Mouse (Mus musculus) forebrain, embryonic 13.5 days (tissue): Measurements from ENCODE around the gene Zfp12. TPM values are rescaled to one million over a fixed set of nuclear protein-coding genes. Genes with fewer than 3 reads are reported as not detected.

ENCODE experiments used
- ATAC-seq: fragments of 200-750 bp; cut with Nextera tagmentation; 2 replicates; pipeline ENCODE4 v1.8.0; 2017
- H3K27ac ChIP-seq: fragments of 300-500 bp; sonication (generic); 2 replicates; pipeline ENCODE4 v1.5.1; 2015; ENCODE audit warnings: inconsistent platforms, mild to moderate bottlenecking, moderate library complexity
- H3K27me3 ChIP-seq: fragments of 300-500 bp; sonication (generic); 2 replicates; pipeline ENCODE4 v1.6.1; 2015; ENCODE audit warnings: mild to moderate bottlenecking, inconsistent platforms
- H3K36me3 ChIP-seq: fragments of 300-500 bp; sonication (generic); 2 replicates; pipeline ENCODE4 v1.6.1; 2015; ENCODE audit warnings: mild to moderate bottlenecking, inconsistent platforms; ENCODE audit not compliant: poor library complexity, severe bottlenecking
- H3K4me1 ChIP-seq: fragments of 300-500 bp; sonication (generic); 2 replicates; pipeline ENCODE4 v1.6.1; 2015; ENCODE audit warnings: inconsistent platforms
- H3K4me2 ChIP-seq: fragments of 300-500 bp; sonication (generic); 2 replicates; pipeline ENCODE4 v1.6.1; 2015; ENCODE audit warnings: inconsistent platforms, mild to moderate bottlenecking, moderate library complexity
- H3K4me3 ChIP-seq: fragments of 300-500 bp; sonication (generic); 2 replicates; pipeline ENCODE4 v1.5.1; 2015; ENCODE audit warnings: mild to moderate bottlenecking, inconsistent platforms
- H3K9ac ChIP-seq: fragments of 300-500 bp; sonication (generic); 2 replicates; pipeline ENCODE4 v1.6.1; 2015; ENCODE audit warnings: mild to moderate bottlenecking, inconsistent platforms
- H3K9me3 ChIP-seq: fragments of 300-500 bp; sonication (generic); replicated peaks from 2 replicates; pipeline ENCODE4 v1.6.1; 2016; ENCODE audit warnings: inconsistent platforms
- WGBS: fragments of 180-500 bp; shearing (Covaris S2); methylation state at CpG from one replicate; pipeline ENCODE4 v1.1.7; 2015; 5-methylcytosine and 5-hydroxymethylcytosine counted together
- polyA plus RNA-seq: library from polyadenylated mRNA; unstranded; fragments of >200 nt; fragmentation: Nextera tagmentation; extraction: Ambion mirVana; gene quantifications from 2 replicates; pipeline ENCODE4 v1.2.1, GENCODE M21; 2015

The Zfp12 gene
- polyA plus RNA-seq, 1 experiment from 2014 or later = 23.5 TPM

- Histone ChIP-seq H3K27ac (no peak within 1 kb of the TSS), H3K9me3 (no peaks in the 10 kb centered on the region), H3K4me1 (peaks cover 12% of the 10 kb centered on the region), H3K9ac (peak within 1 kb of the TSS; percentile 46), H3K4me3 (peak within 1 kb of the TSS; percentile 37), H3K36me3 (peaks cover 21% of the 10 kb centered on the region; the same call in 1 of the 2 replicates), H3K27me3 (peaks cover 63% of the 10 kb centered on the region), H3K4me2 (peak within 1 kb of the TSS; percentile 61)
- WGBS = 3% methylated on average over 29 of the region's 38 CpGs
- ATAC-seq = 0 out of 2 replicates have a peak, but pooled peaks have one; percentile 16
Observed at GRCm38 (mm10) chr5:143293404-143293803, 58.4 kb downstream of the Zfp12 start, which contains the start of gene Zfp853. Zfp853 (minus strand) TSS chr5:143293623.

GRCm38 (mm10) chr5:143294862-143295261 lies 59.9 kb downstream of the Zfp12 start:
- Histone ChIP-seq H3K4me3 (no peak overlapping the region), H3K36me3 (peaks cover 27% of the 10 kb centered on the region), H3K27me3 (peaks cover 49% of the 10 kb centered on the region), H3K9ac (no peak overlapping the region), H3K4me1 (peaks cover 10% of the 10 kb centered on the region; the same call in 1 of the 2 replicates), H3K4me2 (no peak overlapping the region), H3K27ac (no peak overlapping the region), H3K9me3 (no peaks in the 10 kb centered on the region)
- 100% methylated on average over 3 of the region's 3 CpGs for WGBS
- no peak for ATAC-seq

GRCm38 (mm10) chr5:143295330-143295729 lies 60.4 kb downstream of the Zfp12 start:
- H3K9me3 ChIP-seq = no peaks in the 10 kb centered on the region
- WGBS = 81% methylated on average over 2 of the region's 2 CpGs
- H3K4me3 ChIP-seq = no peak overlapping the region
- peaks cover 44% of the 10 kb centered on the region for H3K27me3 ChIP-seq
- peaks cover 32% of the 10 kb centered on the region for H3K36me3 ChIP-seq
- peaks cover 10% of the 10 kb centered on the region; the same call in 1 of the 2 replicates for H3K4me1 ChIP-seq
- H3K9ac ChIP-seq = no peak overlapping the region
- H3K27ac ChIP-seq = no peak overlapping the region
- ATAC-seq = no peak
- H3K4me2 ChIP-seq = no peak overlapping the region

GRCm38 (mm10) chr5:143297986-143298385 lies 63.0 kb downstream of the Zfp12 start:
- Histone ChIP-seq H3K36me3 (peaks cover 58% of the 10 kb centered on the region), H3K27ac (no peak overlapping the region), H3K27me3 (peaks cover 18% of the 10 kb centered on the region), H3K4me1 (peaks cover 10% of the 10 kb centered on the region; the same call in 1 of the 2 replicates), H3K4me2 (no peak overlapping the region), H3K9me3 (no peaks in the 10 kb centered on the region), H3K4me3 (no peak overlapping the region), H3K9ac (no peak overlapping the region)
- WGBS = 97% methylated on average over 9 of the region's 9 CpGs
- no peak for ATAC-seq

- Histone ChIP-seq H3K27me3 (peaks cover 14% of the 10 kb centered on the region), H3K36me3 (peaks cover 62% of the 10 kb centered on the region), H3K9me3 (no peaks in the 10 kb centered on the region), H3K4me3 (no peak overlapping the region), H3K4me1 (peaks cover 6% of the 10 kb centered on the region; the same call in 1 of the 2 replicates), H3K27ac (no peak overlapping the region), H3K9ac (no peak overlapping the region), H3K4me2 (no peak overlapping the region)
- no peak for ATAC-seq
- 95% methylated on average over 7 of the region's 7 CpGs for WGBS
Observed at GRCm38 (mm10) chr5:143298391-143298790, 63.4 kb downstream of the Zfp12 start.

Other genes starting within 250 kb of the Zfp12 start
- gene Rnf216, start 122.2 kb upstream of the Zfp12 start, polyA plus RNA-seq = 36.7 and 38.4 TPM in 2 replicates
- 0.05 TPM in 1 of 2 replicates, not detected in the other for gene Olfr718-ps1, start 87.6 kb upstream of the Zfp12 start, polyA plus RNA-seq
- gene Rbak, start 54.4 kb upstream of the Zfp12 start, polyA plus RNA-seq = 14.9 and 15.7 TPM in 2 replicates
- gene Spdye4b, start 54.1 kb upstream of the Zfp12 start, polyA plus RNA-seq = not detected in 2 replicates
- not detected in 2 replicates for gene Spdye4a, start 8.3 kb upstream of the Zfp12 start, polyA plus RNA-seq
- 5.8 and 6.1 TPM in 2 replicates for gene Zfp316, start 34.9 kb downstream of the Zfp12 start, polyA plus RNA-seq
- not detected in 2 replicates for gene Zfp853, start 58.5 kb downstream of the Zfp12 start, polyA plus RNA-seq
- gene E130309D02Rik, start 80.2 kb downstream of the Zfp12 start, polyA plus RNA-seq = 50.0 and 51.5 TPM in 2 replicates
- gene Zdhhc4, start 94.1 kb downstream of the Zfp12 start, polyA plus RNA-seq = 68.4 and 78.9 TPM in 2 replicates
- 0.15 and 0.23 TPM in 2 replicates for gene Grid2ip, start 122.2 kb downstream of the Zfp12 start, polyA plus RNA-seq
- 146 and 148 TPM in 2 replicates for gene Kdelr2, start 168.7 kb downstream of the Zfp12 start, polyA plus RNA-seq
- 13.5 and 13.6 TPM in 2 replicates for gene Daglb, start 229.4 kb downstream of the Zfp12 start, polyA plus RNA-seq